Mouse (Mus musculus): Measurements from ENCODE around the gene Tmem94.

DNA sequence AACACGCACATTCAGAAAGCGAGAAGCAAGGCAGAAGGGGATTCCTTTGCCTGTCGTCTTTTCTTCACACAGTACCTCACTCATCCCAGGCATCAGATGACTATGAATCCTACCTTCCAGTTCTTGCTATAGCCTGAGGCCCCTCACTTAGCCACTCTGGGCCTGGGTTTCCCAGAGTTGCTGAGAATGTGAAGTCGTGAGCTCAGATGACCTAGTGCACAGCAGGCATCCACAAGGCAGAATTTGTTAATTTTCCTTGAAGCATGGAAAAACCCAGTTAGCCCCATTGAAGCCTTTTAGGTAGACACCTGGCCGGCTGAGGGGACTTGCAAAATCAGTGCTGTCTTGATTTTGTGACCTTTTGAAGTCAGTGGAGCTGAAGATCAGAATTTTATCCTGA lies 61.3 kb downstream of the Tmem94 start:
- TF ChIP-seq POLR2A (IDR thresholded peaks at IDR 0.05; ENCODE audit: insufficient read depth, low read depth, low read length), result no peak
- TF ChIP-seq CTCF (IDR thresholded peaks at IDR 0.05; ENCODE audit: insufficient read depth, low read depth, low read length), result no peak

Data from olfactory bulb, adult 2 months (tissue).